Mouse (Mus musculus) olfactory bulb, adult 2 months (tissue): ENCODE data around the gene Mast4. TPM values are rescaled to one million over a fixed set of nuclear protein-coding genes. Genes with fewer than 3 reads are reported as not detected.

ENCODE experiments used
- H3K27ac ChIP-seq: fragments of 200-500 bp; 2 replicates; pipeline ENCODE4 v1.5.1; 2012; ENCODE audit warnings: low read depth, low read length; ENCODE audit not compliant: insufficient read depth
- H3K4me1 ChIP-seq: fragments of 200-500 bp; 2 replicates; pipeline ENCODE4 v1.6.1; 2012; ENCODE audit warnings: low read length; ENCODE audit not compliant: control insufficient read depth, insufficient read depth
- H3K4me3 ChIP-seq: fragments of 200-500 bp; 2 replicates; pipeline ENCODE4 v1.5.1; 2012; ENCODE audit warnings: mild to moderate bottlenecking, low read depth, low read length, moderate library complexity; ENCODE audit not compliant: insufficient read depth
- CTCF ChIP-seq: fragments of 200-500 bp; IDR thresholded peaks from 2 replicates; pipeline ENCODE4 v1.5.1; 2012; ENCODE audit warnings: low read depth, mild to moderate bottlenecking, low read length, moderate library complexity; ENCODE audit not compliant: insufficient read depth
- POLR2A ChIP-seq: fragments of 200-500 bp; IDR thresholded peaks from 2 replicates; pipeline ENCODE4 v1.6.1; 2012; ENCODE audit warnings: mild to moderate bottlenecking, low read depth, low read length, moderate library complexity; ENCODE audit not compliant: insufficient read depth
- WGBS: fragments of 180-500 bp; shearing (Covaris S2); methylation state at CpG from one replicate; pipeline ENCODE4 v1.1.7; 2018; 5-methylcytosine and 5-hydroxymethylcytosine counted together
- polyA plus RNA-seq: library from polyadenylated mRNA; stranded (reverse); fragments of >200 nt; gene quantifications from 2 replicates; pipeline ENCODE4 v1.2.4, GENCODE M21; 2012; ENCODE audit warnings: low replicate concordance; ENCODE audit not compliant: missing spikeins, insufficient read depth, insufficient read length

The Mast4 gene
- polyA plus RNA-seq, 1 experiment, result not detected

GRCm38 (mm10) chr13:103294424-103294823 is 39.9 kb downstream of the Mast4 start:
- no peak overlapping the region for H3K4me3 ChIP-seq
- 0 out of 2 replicates have a peak, but pooled peaks cover 3% of the 10 kb centered on the region for H3K4me1 ChIP-seq
- H3K27ac ChIP-seq, result no peak overlapping the region
- TF ChIP-seq POLR2A, result no peak
- TF ChIP-seq CTCF, result no peak
- 67% methylated on average over 13 of the region's 13 CpGs for WGBS

GRCm38 (mm10) chr13:103293121-103293520 is 41.2 kb downstream of the Mast4 start:
- 0 out of 2 replicates have a peak, but pooled peaks cover 3% of the 10 kb centered on the region for H3K4me1 ChIP-seq
- WGBS, result 55% methylated on average over 1 of the region's 1 CpGs
- TF ChIP-seq POLR2A (no peak), CTCF (no peak)

GRCm38 (mm10) chr13:103291098-103291497 is 43.2 kb downstream of the Mast4 start:
- WGBS, result 92% methylated on average over 4 of the region's 4 CpGs
- Histone ChIP-seq H3K4me1 (0 out of 2 replicates have a peak, but pooled peaks cover 3% of the 10 kb centered on the region), H3K27ac (no peak overlapping the region), H3K4me3 (no peak overlapping the region)
- TF ChIP-seq CTCF (no peak), POLR2A (no peak)

More at GRCm38 (mm10) chr13:103293121-103293520, 41.2 kb downstream of the Mast4 start:
- Histone ChIP-seq H3K4me3 (no peak overlapping the region), H3K27ac (no peak overlapping the region)

GRCm38 (mm10) chr13:103285821-103286220 is 48.5 kb downstream of the Mast4 start:
- H3K4me3 ChIP-seq, result no peak overlapping the region
- no peak overlapping the region for H3K27ac ChIP-seq
- TF ChIP-seq CTCF (no peak), POLR2A (no peak)
- H3K4me1 ChIP-seq, result no peaks in the 10 kb centered on the region
- 82% methylated on average over 5 of the region's 5 CpGs for WGBS

DNA sequence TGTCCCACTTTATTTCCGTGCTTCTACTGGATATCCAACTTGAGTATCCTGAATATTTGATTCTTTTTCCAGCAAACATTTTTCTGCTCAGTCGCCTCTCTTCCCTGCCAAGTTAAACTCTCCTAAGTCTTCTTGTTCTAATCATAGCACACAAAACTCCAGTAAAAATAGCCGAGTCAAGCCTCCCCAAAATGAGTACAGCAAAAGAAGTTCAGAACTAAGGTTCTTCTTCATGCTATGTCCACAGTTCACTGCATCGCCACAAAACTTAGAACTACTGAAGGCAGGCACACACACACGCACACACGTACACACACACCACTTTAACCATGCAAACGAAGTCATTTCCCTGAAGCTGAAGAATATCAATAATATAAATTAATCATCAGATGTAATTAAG is 49.3 kb downstream of the Mast4 start:
- no peak overlapping the region for H3K27ac ChIP-seq
- no peak for TF ChIP-seq POLR2A
- TF ChIP-seq CTCF, result no peak

DNA sequence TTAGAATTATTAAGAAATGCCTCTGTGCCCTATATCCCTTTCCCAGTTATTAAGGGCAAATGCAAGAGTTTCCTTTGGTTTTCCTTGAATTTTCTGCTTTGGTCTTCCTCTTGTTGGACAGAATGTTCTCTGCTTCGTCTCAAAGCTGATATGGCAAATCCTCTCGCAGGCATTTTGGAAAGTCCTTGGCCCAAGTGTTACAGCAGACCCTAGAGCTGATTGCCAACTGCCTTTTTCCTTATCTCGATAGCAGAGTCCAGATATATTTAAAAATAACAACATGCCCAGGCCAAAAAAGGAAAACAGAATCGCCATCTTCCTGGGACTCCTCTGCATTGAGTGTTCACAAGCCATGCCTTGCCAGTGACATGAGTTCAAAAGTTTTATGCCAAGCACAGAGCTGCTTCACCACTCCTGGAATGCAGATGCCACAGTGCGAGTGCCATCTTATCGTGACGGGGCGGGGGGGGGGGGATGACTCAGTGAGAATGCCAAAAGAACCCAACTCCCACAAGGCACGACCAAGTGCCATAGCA is 63.4 kb downstream of the Mast4 start:
- TF ChIP-seq CTCF, result no peak
- TF ChIP-seq POLR2A, result no peak
- Histone ChIP-seq H3K4me3 (no peak overlapping the region), H3K4me1 (no peaks in the 10 kb centered on the region), H3K27ac (no peak overlapping the region)
- WGBS, result 89% methylated on average over 9 of the region's 9 CpGs

More for the DNA sequence above, 49.3 kb downstream of the Mast4 start:
- WGBS, result 72% methylated on average over 7 of the region's 7 CpGs
- H3K4me1 ChIP-seq, result no peaks in the 10 kb centered on the region
- no peak overlapping the region for H3K4me3 ChIP-seq

GRCm38 (mm10) chr13:103262707-103263106 is 71.6 kb downstream of the Mast4 start:
- Histone ChIP-seq H3K4me1 (no peaks in the 10 kb centered on the region), H3K27ac (no peak overlapping the region), H3K4me3 (no peak overlapping the region)
- 84% methylated on average over 3 of the region's 3 CpGs for WGBS
- no peak for TF ChIP-seq POLR2A
- no peak for TF ChIP-seq CTCF

DNA sequence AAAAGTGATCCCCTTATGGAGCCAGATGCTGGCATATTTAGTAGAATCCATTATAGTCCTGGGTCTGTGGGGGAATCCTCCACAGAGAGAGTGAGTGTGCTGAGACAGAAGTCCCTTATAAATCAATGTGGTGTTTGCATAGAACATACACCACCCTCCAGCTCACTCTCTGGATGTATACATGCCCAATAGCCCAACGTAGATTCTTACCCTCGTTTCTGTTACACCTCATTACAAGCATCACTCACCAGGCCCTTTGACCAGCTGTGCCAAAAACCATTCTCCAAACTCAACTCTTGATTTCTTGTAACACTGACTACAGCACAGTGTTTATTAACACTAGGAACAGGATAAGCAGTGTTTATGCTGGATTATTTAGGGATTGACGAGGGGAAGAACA is 72.2 kb downstream of the Mast4 start:
- TF ChIP-seq POLR2A (no peak), CTCF (no peak)
- H3K4me3 ChIP-seq, result no peak overlapping the region
- WGBS, result 68% methylated on average over 3 of the region's 3 CpGs
- H3K27ac ChIP-seq, result no peak overlapping the region
- H3K4me1 ChIP-seq, result no peaks in the 10 kb centered on the region

DNA sequence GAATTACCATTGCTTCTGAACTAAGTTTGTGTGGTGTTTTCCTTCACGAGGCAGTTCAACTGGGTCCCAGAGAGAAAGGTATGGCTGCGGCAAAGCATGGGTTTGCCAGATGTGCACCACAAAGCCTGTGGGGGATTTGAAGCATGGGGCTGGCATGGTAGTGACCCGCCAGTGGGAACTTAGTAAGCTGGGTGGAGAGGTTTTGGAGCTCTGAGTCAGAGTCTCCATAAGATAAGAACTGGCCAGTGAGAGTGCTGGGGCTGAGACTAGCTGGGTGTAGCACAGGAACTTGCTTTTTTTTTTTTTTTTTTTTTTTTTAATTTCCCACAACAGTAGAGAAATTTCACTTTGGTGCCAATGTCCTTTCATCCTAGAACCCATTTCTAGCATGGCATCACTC is 73.9 kb downstream of the Mast4 start:
- TF ChIP-seq CTCF, result no peak
- no peak for TF ChIP-seq POLR2A
- Histone ChIP-seq H3K4me1 (no peaks in the 10 kb centered on the region), H3K27ac (no peak overlapping the region), H3K4me3 (no peak overlapping the region)
- WGBS, result 94% methylated on average over 3 of the region's 3 CpGs

- WGBS, result 86% methylated on average over 3 of the region's 3 CpGs
These were observed 76.2 kb downstream of the Mast4 start for GRCm38 (mm10) chr13:103258106-103258505.

More at GRCm38 (mm10) chr13:103258106-103258505, 76.2 kb downstream of the Mast4 start:
- no peaks in the 10 kb centered on the region for H3K4me1 ChIP-seq
- TF ChIP-seq POLR2A (no peak), CTCF (no peak)
- no peak overlapping the region for H3K27ac ChIP-seq
- H3K4me3 ChIP-seq, result no peak overlapping the region
